Mouse (Mus musculus): ENCODE data around the gene Dmrt3. TPM values are rescaled to one million over a fixed set of nuclear protein-coding genes. Genes with fewer than 3 reads are reported as not detected.

Dmrt3 gene
- total and polyA plus RNA-seq, 3 experiments, result not detected

- no peaks in the 10 kb centered on the region for H3K79me2 ChIP-seq (ENCODE audit: control insufficient read depth, insufficient read depth, low read length, poor library complexity)
- H3K4me3 ChIP-seq (ENCODE audit: control insufficient read depth in 1 of 2, insufficient read depth in 1 of 2, low read depth in 2 of 2, low read length in 2 of 2), result no peak within 1 kb of the TSS
- H3K4me1 ChIP-seq (ENCODE audit: control insufficient read depth in 1 of 2, insufficient read depth in 2 of 2, low read length in 2 of 2), result no peaks in the 10 kb centered on the region
- H3K9me3 ChIP-seq (replicated peaks; ENCODE audit: insufficient read depth, low read length), result no peaks in the 10 kb centered on the region
- no peak for DNase-seq (ENCODE audit: low read depth, low spot score)
- H3K27me3 ChIP-seq (ENCODE audit: control insufficient read depth in 1 of 2, insufficient read depth in 2 of 2, low read length in 2 of 2), result no peaks in the 10 kb centered on the region
- TF ChIP-seq CTCF (IDR thresholded peaks at IDR 0.05 in 2 of 3, conservative IDR thresholded peaks at IDR 0.05 in 1 of 3; ENCODE audit: control insufficient read depth in 1 of 3, insufficient read depth in 1 of 3, low read depth in 2 of 3, low read length in 3 of 3, poor library complexity in 1 of 3, severe bottlenecking in 1 of 3) (no peak), TCF12 (IDR thresholded peaks at IDR 0.05; ENCODE audit: low read depth, low read length) (no peak), ZNF384 (IDR thresholded peaks at IDR 0.05; ENCODE audit: low read depth, low read length) (no peak), ZC3H11A (IDR thresholded peaks at IDR 0.05; ENCODE audit: low read depth, low read length) (no peak), GABPA (IDR thresholded peaks at IDR 0.05; ENCODE audit: low read depth, low read length) (no peak), TAL1 (IDR thresholded peaks at IDR 0.05; ENCODE audit: low read length) (no peak), E2F4 (IDR thresholded peaks at IDR 0.05; ENCODE audit: borderline replicate concordance, low read depth, low read length) (no peak), MXI1 (IDR thresholded peaks at IDR 0.05; ENCODE audit: low read depth, low read length) (no peak), POLR2AphosphoS2 (IDR thresholded peaks at IDR 0.05; ENCODE audit: low read length) (no peak), KAT2A (conservative IDR thresholded peaks at IDR 0.05; ENCODE audit: low read depth, low read length) (no peak), HCFC1 (IDR thresholded peaks at IDR 0.05; ENCODE audit: low read depth, low read length) (no peak)
- no peaks in the 10 kb centered on the region for H3K36me3 ChIP-seq (ENCODE audit: control insufficient read depth in 1 of 2, insufficient read depth in 2 of 2, low read length in 2 of 2)
- no peak within 1 kb of the TSS for H3K9ac ChIP-seq (ENCODE audit: control insufficient read depth, low read depth, low read length, poor library complexity, severe bottlenecking)
- H3K27ac ChIP-seq (ENCODE audit: control insufficient read depth, low read depth, low read length), result no peak within 1 kb of the TSS
Measured at GRCm38 (mm10) chr19:25672101-25672950, 62.2 kb downstream of the Dmrt3 start, which contains the start of gene Dmrt2. Dmrt2 (plus strand) TSS chr19:25672411.

Other genes with a start within 250 kb of the Dmrt3 start
- not detected in 2 replicates for gene Dmrt1, start 104.7 kb upstream of the Dmrt3 start, total RNA-seq (2012; rRNA removed)
- gene Dmrt1, start 104.7 kb upstream of the Dmrt3 start, polyA plus RNA-seq (2012; ENCODE audit: insufficient read depth in 1 of 2, insufficient read length in 2 of 2, low read depth in 1 of 2, low replicate concordance in 2 of 2, missing spikeins in 1 of 2), result not detected
- gene Dmrt2, start 62.1 kb downstream of the Dmrt3 start, total RNA-seq (2012; rRNA removed), result not detected in 2 replicates
- not detected for gene Dmrt2, start 62.1 kb downstream of the Dmrt3 start, polyA plus RNA-seq (2012; ENCODE audit: insufficient read depth in 1 of 2, insufficient read length in 2 of 2, low read depth in 1 of 2, low replicate concordance in 2 of 2, missing spikeins in 1 of 2)